Mouse (Mus musculus): ENCODE measurements around the gene Lrtm2. TPM values are rescaled to one million over a fixed set of nuclear protein-coding genes. Genes with fewer than 3 reads are reported as not detected.

The Lrtm2 gene
- 0.53 to 1.9 TPM (median 0.78 TPM) in 4 replicates for total RNA-seq (2023)

DNA sequence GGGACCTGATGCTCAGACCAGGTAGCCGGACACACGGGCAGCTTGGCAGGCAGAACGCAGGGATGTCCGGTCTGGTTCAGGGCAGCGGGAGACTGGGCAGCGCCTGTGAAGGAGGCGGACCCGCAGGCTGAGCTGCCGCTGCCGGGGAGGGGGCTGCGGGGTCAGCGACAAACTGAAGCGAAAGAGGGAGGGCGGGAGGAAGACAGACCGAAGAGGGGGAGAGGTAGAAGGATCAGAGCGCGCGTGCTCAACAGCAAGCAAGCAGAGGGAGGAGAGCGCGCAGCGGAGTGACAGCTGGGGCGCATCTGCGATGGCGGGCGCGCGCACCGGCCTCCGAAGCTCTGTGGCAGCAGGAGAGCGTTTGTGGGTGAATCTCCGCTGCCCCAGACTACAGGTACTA is at the start of gene Lrtm2:
Gene Lrtm2, minus strand, starts transcription at position 261 of the 400 bp plus-strand sequence.

Other genes with a start within 250 kb of the Lrtm2 start
- gene Dcp1b, start 155.5 kb downstream of the Lrtm2 start, total RNA-seq (2023): 23.1 to 25.6 TPM (median 24.5 TPM) in 4 replicates
- gene Cacna1c, start 134.3 kb downstream of the Lrtm2 start, total RNA-seq (2023): 0.17 to 0.24 TPM in 2 of 4 replicates, not detected in the others
- gene Cacna2d4, start 94.2 kb downstream of the Lrtm2 start, total RNA-seq (2023): 0.86 to 3.0 TPM (median 1.9 TPM) in 4 replicates
- 32.8 to 36.1 TPM (median 34.7 TPM) in 4 replicates for gene Adipor2, start 86.9 kb upstream of the Lrtm2 start, total RNA-seq (2023)
- 50.7 to 60.1 TPM (median 55.4 TPM) in 4 replicates for gene Fbxl14, start 148.9 kb upstream of the Lrtm2 start, total RNA-seq (2023)
- gene Wnt5b, start 213.6 kb upstream of the Lrtm2 start, total RNA-seq (2023): not detected in 4 replicates